Mouse (Mus musculus): ENCODE measurements around the gene Nin. TPM values are rescaled to one million over a fixed set of nuclear protein-coding genes. Genes with fewer than 3 reads are reported as not detected.

Gene Nin
- polyA plus RNA-seq (2015; fragmentation: Nextera tagmentation; extraction: Ambion mirVana): 40.2 and 45.3 TPM in 2 replicates

- H3K4me3 ChIP-seq (replicated peaks; ENCODE audit: low read length): peak within 1 kb of the TSS; percentile 81
- H3K9me3 ChIP-seq (ENCODE audit: control insufficient read depth, low read length): no peaks in the 10 kb centered on the region
- H3K27ac ChIP-seq (ENCODE audit: low read length): peak within 1 kb of the TSS; percentile 92
- 57% methylated on average over 11 of the region's 11 CpGs for WGBS
- H3K9ac ChIP-seq (replicated peaks; ENCODE audit: low read depth, low read length): peak within 1 kb of the TSS; percentile 96
- no peaks in the 10 kb centered on the region for H3K27me3 ChIP-seq (replicated peaks; ENCODE audit: control insufficient read depth, insufficient read depth, low read length)
- no peak for ATAC-seq
- no peaks in the 10 kb centered on the region for H3K36me3 ChIP-seq (ENCODE audit: control insufficient read depth, insufficient read depth)
- peaks cover 13% of the 10 kb centered on the region for H3K4me1 ChIP-seq (replicated peaks; ENCODE audit: control insufficient read depth, insufficient read depth, low read length)
- H3K4me2 ChIP-seq (ENCODE audit: low read length): peak within 1 kb of the TSS; percentile 65
Observed at GRCm38 (mm10) chr12:70113351-70113750, at the start of gene Nin. TSS of gene Nin (minus strand) at chr12:70113717.

GRCm38 (mm10) chr12:70161057-70161456, 47.5 kb upstream of the Nin start:
- H3K4me1 ChIP-seq (replicated peaks; ENCODE audit: control insufficient read depth, insufficient read depth, low read length): no peaks in the 10 kb centered on the region
- H3K36me3 ChIP-seq (ENCODE audit: control insufficient read depth, insufficient read depth): no peaks in the 10 kb centered on the region
- no peak overlapping the region for H3K27ac ChIP-seq (ENCODE audit: low read length)
- no peak overlapping the region for H3K4me3 ChIP-seq (replicated peaks; ENCODE audit: low read length)
- H3K4me2 ChIP-seq (ENCODE audit: low read length): no peak overlapping the region
- ATAC-seq: no peak
- H3K9ac ChIP-seq (replicated peaks; ENCODE audit: low read depth, low read length): no peak overlapping the region
- WGBS: 88% methylated on average over 5 of the region's 5 CpGs
- no peaks in the 10 kb centered on the region for H3K27me3 ChIP-seq (replicated peaks; ENCODE audit: control insufficient read depth, insufficient read depth, low read length)
- no peaks in the 10 kb centered on the region for H3K9me3 ChIP-seq (ENCODE audit: control insufficient read depth, low read length)

- H3K36me3 ChIP-seq (ENCODE audit: control insufficient read depth, insufficient read depth): no peaks in the 10 kb centered on the region
- H3K4me3 ChIP-seq (replicated peaks; ENCODE audit: low read length): no peak overlapping the region
- no peak for ATAC-seq
- no peaks in the 10 kb centered on the region for H3K4me1 ChIP-seq (replicated peaks; ENCODE audit: control insufficient read depth, insufficient read depth, low read length)
- no peaks in the 10 kb centered on the region for H3K27me3 ChIP-seq (replicated peaks; ENCODE audit: control insufficient read depth, insufficient read depth, low read length)
- no peak overlapping the region for H3K27ac ChIP-seq (ENCODE audit: low read length)
- H3K9ac ChIP-seq (replicated peaks; ENCODE audit: low read depth, low read length): no peak overlapping the region
- H3K9me3 ChIP-seq (ENCODE audit: control insufficient read depth, low read length): no peaks in the 10 kb centered on the region
- WGBS: 51% methylated on average over 5 of the region's 5 CpGs
- H3K4me2 ChIP-seq (ENCODE audit: low read length): no peak overlapping the region
Observed at GRCm38 (mm10) chr12:70157292-70158066, 44.0 kb upstream of the Nin start.

GRCm38 (mm10) chr12:70156222-70156621, 42.7 kb upstream of the Nin start:
- no peaks in the 10 kb centered on the region for H3K27me3 ChIP-seq (replicated peaks; ENCODE audit: control insufficient read depth, insufficient read depth, low read length)
- 43% methylated on average over 6 of the region's 6 CpGs for WGBS
- no peaks in the 10 kb centered on the region for H3K4me1 ChIP-seq (replicated peaks; ENCODE audit: control insufficient read depth, insufficient read depth, low read length)
- H3K4me3 ChIP-seq (replicated peaks; ENCODE audit: low read length): no peak overlapping the region
- no peak for ATAC-seq
- H3K27ac ChIP-seq (ENCODE audit: low read length): no peak overlapping the region
- H3K4me2 ChIP-seq (ENCODE audit: low read length): no peak overlapping the region
- no peaks in the 10 kb centered on the region for H3K36me3 ChIP-seq (ENCODE audit: control insufficient read depth, insufficient read depth)
- H3K9ac ChIP-seq (replicated peaks; ENCODE audit: low read depth, low read length): no peak overlapping the region
- no peaks in the 10 kb centered on the region for H3K9me3 ChIP-seq (ENCODE audit: control insufficient read depth, low read length)

DNA sequence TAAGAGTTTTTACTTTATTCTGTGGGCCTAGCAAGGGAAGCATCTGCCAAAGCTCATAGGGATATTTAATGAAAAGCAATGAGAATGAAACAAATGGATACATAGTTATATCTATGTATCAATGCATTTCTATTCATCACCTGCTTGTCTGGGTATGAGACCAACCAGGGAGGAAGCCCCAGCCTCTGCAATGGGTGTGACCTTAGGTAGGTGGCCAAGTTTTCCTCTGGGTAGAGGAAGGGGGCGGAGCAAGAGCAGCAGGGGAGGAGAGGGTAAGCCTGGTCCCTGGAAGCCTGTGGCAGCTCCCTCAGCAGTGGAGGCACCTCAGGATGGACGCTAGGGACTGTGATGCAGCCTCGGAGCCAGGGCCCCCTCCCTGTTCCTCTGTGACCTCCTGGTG, 40.3 kb upstream of the Nin start, which contains the start of gene Abhd12b:
TSS of gene Abhd12b (plus strand) at position 301 of the 400 bp plus-strand sequence.
- Histone ChIP-seq H3K36me3 (ENCODE audit: control insufficient read depth, insufficient read depth) (no peaks in the 10 kb centered on the region), H3K9me3 (ENCODE audit: control insufficient read depth, low read length) (no peaks in the 10 kb centered on the region), H3K27ac (ENCODE audit: low read length) (no peak within 1 kb of the TSS), H3K4me2 (ENCODE audit: low read length) (no peak within 1 kb of the TSS), H3K4me1 (replicated peaks; ENCODE audit: control insufficient read depth, insufficient read depth, low read length) (peaks cover 1% of the 10 kb centered on the region; the same call in 1 of the 2 replicates), H3K27me3 (replicated peaks; ENCODE audit: control insufficient read depth, insufficient read depth, low read length) (no peaks in the 10 kb centered on the region), H3K9ac (replicated peaks; ENCODE audit: low read depth, low read length) (no peak within 1 kb of the TSS), H3K4me3 (replicated peaks; ENCODE audit: low read length) (no peak within 1 kb of the TSS)
- no peak for ATAC-seq
- 44% methylated on average over 3 of the region's 3 CpGs for WGBS

DNA sequence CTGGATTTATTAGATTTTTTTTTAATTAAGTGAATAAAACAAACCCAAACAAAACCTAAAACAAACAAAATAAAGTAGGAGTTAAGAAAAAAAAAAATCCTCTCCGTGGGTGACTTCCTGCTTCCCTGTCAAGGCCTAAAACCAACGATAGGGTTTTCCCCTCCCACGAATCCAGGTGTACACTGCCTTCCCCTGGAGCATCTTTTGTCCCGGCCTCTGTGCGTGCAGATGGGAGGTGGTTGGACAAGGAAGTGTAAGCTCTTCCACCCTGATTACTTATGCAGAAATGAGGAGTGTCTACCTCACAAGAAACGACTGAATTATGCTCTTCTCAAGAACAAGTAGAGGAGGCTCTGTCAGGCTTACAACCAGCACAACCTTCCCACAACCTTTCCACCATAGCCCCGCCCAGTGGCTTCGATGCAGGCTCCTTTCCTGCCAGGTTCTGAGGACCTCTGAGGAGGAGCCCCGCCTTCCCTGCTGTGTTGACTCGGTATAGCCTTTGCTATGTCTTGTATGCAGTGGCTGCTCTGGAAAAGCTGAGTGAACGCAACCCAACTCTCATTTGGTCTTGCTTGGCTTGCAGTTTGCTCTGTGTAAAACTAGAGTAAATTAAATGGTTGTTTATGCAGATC, 35.2 kb upstream of the Nin start:
- Histone ChIP-seq H3K4me1 (replicated peaks; ENCODE audit: control insufficient read depth, insufficient read depth, low read length) (peaks cover 9% of the 10 kb centered on the region), H3K36me3 (ENCODE audit: control insufficient read depth, insufficient read depth) (no peaks in the 10 kb centered on the region), H3K9me3 (ENCODE audit: control insufficient read depth, low read length) (no peaks in the 10 kb centered on the region), H3K9ac (replicated peaks; ENCODE audit: low read depth, low read length) (no peak overlapping the region), H3K27ac (ENCODE audit: low read length) (no peak overlapping the region), H3K27me3 (replicated peaks; ENCODE audit: control insufficient read depth, insufficient read depth, low read length) (no peaks in the 10 kb centered on the region), H3K4me3 (replicated peaks; ENCODE audit: low read length) (no peak overlapping the region), H3K4me2 (ENCODE audit: low read length) (peak overlapping the region; percentile 3; the same call in 1 of the 2 replicates)
- peak; percentile 24; the same call in 1 of the 2 replicates for ATAC-seq
- 17% methylated on average over 11 of the region's 11 CpGs for WGBS

DNA sequence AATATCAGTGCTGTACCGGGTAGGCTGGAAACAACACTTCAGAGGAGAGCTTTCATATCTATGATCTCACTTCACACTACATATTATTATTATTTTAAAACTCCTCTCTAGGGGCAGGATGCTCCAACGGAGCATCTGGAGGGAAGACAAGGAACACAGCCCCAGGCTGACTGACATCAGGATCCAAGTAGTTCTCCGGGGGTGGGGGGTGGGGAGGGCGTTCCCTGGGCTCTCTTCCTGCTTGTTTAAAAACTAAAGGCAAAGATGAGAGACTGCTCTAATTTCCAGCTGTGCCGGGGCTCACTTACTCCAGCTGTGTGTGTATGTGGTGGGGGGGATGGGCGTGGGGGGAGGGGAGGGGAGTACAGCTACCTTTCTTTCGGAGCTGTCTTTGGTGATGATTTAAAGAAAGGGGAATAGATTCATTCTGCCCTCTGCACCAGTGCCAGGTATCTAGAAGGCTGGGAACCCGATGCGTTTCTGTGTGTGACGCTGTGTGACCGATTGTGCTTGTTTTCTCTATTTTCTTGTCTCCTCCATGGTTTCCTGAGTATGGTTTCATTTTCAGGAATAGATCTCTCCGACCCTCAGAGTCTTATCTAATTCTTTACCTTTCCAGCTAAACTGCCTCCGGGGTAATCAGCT, 34.6 kb upstream of the Nin start:
- Histone ChIP-seq H3K9ac (replicated peaks; ENCODE audit: low read depth, low read length) (no peak overlapping the region), H3K4me3 (replicated peaks; ENCODE audit: low read length) (no peak overlapping the region), H3K27me3 (replicated peaks; ENCODE audit: control insufficient read depth, insufficient read depth, low read length) (no peaks in the 10 kb centered on the region), H3K36me3 (ENCODE audit: control insufficient read depth, insufficient read depth) (no peaks in the 10 kb centered on the region), H3K27ac (ENCODE audit: low read length) (no peak overlapping the region), H3K4me2 (ENCODE audit: low read length) (peak overlapping the region; percentile 33), H3K4me1 (replicated peaks; ENCODE audit: control insufficient read depth, insufficient read depth, low read length) (peaks cover 9% of the 10 kb centered on the region), H3K9me3 (ENCODE audit: control insufficient read depth, low read length) (no peaks in the 10 kb centered on the region)
- ATAC-seq: peak; percentile 41; the same call in 1 of the 2 replicates
- 7% methylated on average over 13 of the region's 13 CpGs for WGBS

DNA sequence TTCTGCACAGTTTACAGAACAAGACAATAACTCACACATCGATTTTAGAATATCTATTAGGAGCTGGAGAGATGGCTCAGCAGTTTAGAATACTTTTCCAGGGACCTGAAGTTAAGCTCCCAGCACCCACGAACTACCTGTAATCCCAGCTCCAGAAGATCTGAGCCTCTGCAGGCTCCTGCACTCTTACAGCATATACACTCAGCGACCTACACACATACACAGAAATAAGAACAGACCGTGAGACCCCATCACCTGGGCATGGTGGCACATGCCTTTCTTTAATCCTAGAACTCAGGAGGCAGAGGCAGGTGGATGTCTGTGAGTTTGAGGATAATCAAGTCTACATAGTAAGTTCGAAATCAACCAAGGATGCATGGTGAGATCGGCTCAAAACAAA, 32.1 kb upstream of the Nin start:
- no peaks in the 10 kb centered on the region for H3K27me3 ChIP-seq (replicated peaks; ENCODE audit: control insufficient read depth, insufficient read depth, low read length)
- H3K27ac ChIP-seq (ENCODE audit: low read length): no peak overlapping the region

More for the DNA sequence above, 32.1 kb upstream of the Nin start:
- WGBS: 87% methylated on average over 6 of the region's 6 CpGs
- ATAC-seq: no peak
- H3K36me3 ChIP-seq (ENCODE audit: control insufficient read depth, insufficient read depth): no peaks in the 10 kb centered on the region
- no peak overlapping the region for H3K4me2 ChIP-seq (ENCODE audit: low read length)
- no peaks in the 10 kb centered on the region for H3K9me3 ChIP-seq (ENCODE audit: control insufficient read depth, low read length)
- H3K9ac ChIP-seq (replicated peaks; ENCODE audit: low read depth, low read length): no peak overlapping the region
- peaks cover 9% of the 10 kb centered on the region for H3K4me1 ChIP-seq (replicated peaks; ENCODE audit: control insufficient read depth, insufficient read depth, low read length)
- no peak overlapping the region for H3K4me3 ChIP-seq (replicated peaks; ENCODE audit: low read length)
